Mouse (Mus musculus) thymus, adult 2 months (tissue): Measurements from ENCODE around the gene Nr1h4.

Source experiments
- CTCF ChIP-seq: fragments of 200-500 bp; IDR thresholded peaks from 2 replicates; pipeline ENCODE4 v1.5.1; 2012; ENCODE audit warnings: mild to moderate bottlenecking, control low read depth, low read length, moderate library complexity, borderline replicate concordance; ENCODE audit not compliant: control insufficient read depth, poor library complexity, insufficient read depth; ENCODE audit errors: extremely low read depth
- POLR2A ChIP-seq: fragments of 200-500 bp; IDR thresholded peaks from 2 replicates; pipeline ENCODE4 v1.6.1; 2012; ENCODE audit warnings: mild to moderate bottlenecking, low read length, control low read depth, moderate library complexity; ENCODE audit not compliant: control insufficient read depth, poor library complexity, insufficient read depth; ENCODE audit errors: extremely low read depth

DNA sequence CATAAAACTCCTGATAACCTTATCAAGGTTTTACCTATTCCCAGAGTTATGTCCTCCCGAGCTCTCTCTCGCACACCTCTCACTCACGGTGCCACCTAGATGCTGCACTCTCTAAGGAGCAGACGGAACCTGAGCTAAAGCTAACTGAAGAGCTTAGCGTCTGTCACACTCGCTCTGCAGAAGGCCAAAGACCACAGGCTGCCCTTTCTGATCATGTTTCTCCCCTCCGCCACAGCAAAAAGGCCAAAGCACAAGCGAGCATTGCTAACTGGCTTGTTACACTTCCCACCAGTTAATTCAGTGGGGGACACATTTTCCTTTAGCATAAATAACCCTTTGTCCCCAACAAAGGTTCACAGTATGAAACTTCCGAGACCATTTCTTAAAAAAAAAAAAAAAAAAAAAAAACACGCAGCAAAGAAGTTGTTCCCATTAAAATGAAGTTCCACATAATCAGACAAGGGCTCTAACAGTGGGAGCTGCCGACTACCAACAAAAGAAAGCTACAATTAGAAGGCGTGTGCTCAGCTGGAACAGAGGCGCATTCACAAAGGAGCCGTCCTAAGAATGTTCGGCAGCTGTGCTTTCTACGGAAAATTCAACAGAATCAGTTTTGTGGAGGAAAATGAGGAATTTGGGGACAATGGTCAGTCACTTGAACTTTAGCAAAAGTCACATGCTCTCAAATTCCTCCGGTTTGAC is 98.7 kb downstream of the Nr1h4 start:
- TF ChIP-seq CTCF (no peak), POLR2A (no peak)
